Mouse (Mus musculus) forebrain, embryonic 16.5 days (tissue): ENCODE results near the gene Akap7. TPM values are rescaled to one million over a fixed set of nuclear protein-coding genes. Genes with fewer than 3 reads are reported as not detected.

ENCODE experiments used
- ATAC-seq: fragments of 200-750 bp; cut with Nextera tagmentation; 2 replicates; pipeline ENCODE4 v1.8.0; 2017; ENCODE audit warnings: mild to moderate bottlenecking, moderate library complexity
- H3K27ac ChIP-seq: fragments of 300-500 bp; sonication (generic); 2 replicates; pipeline ENCODE4 v1.5.1; 2014; ENCODE audit warnings: low read length, control low read depth
- H3K27me3 ChIP-seq: fragments of 300-500 bp; sonication (generic); replicated peaks from 2 replicates; pipeline ENCODE4 v1.6.1; 2014; ENCODE audit warnings: low read length; ENCODE audit not compliant: control insufficient read depth, insufficient read depth
- H3K36me3 ChIP-seq: fragments of 300-500 bp; sonication (generic); 2 replicates; pipeline ENCODE4 v1.6.1; 2014; ENCODE audit not compliant: control insufficient read depth, insufficient read depth
- H3K4me1 ChIP-seq: fragments of 300-500 bp; sonication (generic); replicated peaks from 2 replicates; pipeline ENCODE4 v1.6.1; 2014; ENCODE audit warnings: low read length; ENCODE audit not compliant: control insufficient read depth, insufficient read depth
- H3K4me2 ChIP-seq: fragments of 300-500 bp; sonication (generic); 2 replicates; pipeline ENCODE4 v1.6.1; 2014; ENCODE audit warnings: mild to moderate bottlenecking, low read length, control low read depth
- H3K4me3 ChIP-seq: fragments of 300-500 bp; sonication (generic); replicated peaks from 2 replicates; pipeline ENCODE4 v1.5.1; 2014; ENCODE audit warnings: mild to moderate bottlenecking, low read length, control low read depth
- H3K9ac ChIP-seq: fragments of 300-500 bp; sonication (generic); replicated peaks from 2 replicates; pipeline ENCODE4 v1.6.1; 2014; ENCODE audit warnings: low read depth, low read length, control low read depth
- H3K9me3 ChIP-seq: fragments of 300-500 bp; sonication (generic); 2 replicates; pipeline ENCODE4 v1.6.1; 2016; ENCODE audit warnings: low read length; ENCODE audit not compliant: control insufficient read depth
- WGBS: fragments of 180-500 bp; shearing (Covaris S2); extraction: QIAGEN DNeasy Blood & Tissue Kit; methylation state at CpG from one replicate; pipeline ENCODE4 v1.1.7; 2014; 5-methylcytosine and 5-hydroxymethylcytosine counted together
- polyA plus RNA-seq: library from polyadenylated mRNA; unstranded; fragments of >200 nt; fragmentation: Nextera tagmentation; extraction: Ambion mirVana; gene quantifications from 2 replicates; pipeline ENCODE4 v1.2.1, GENCODE M21; 2015

Akap7 gene
- polyA plus RNA-seq, 1 experiment from 2014 or later: 33.3 TPM

DNA sequence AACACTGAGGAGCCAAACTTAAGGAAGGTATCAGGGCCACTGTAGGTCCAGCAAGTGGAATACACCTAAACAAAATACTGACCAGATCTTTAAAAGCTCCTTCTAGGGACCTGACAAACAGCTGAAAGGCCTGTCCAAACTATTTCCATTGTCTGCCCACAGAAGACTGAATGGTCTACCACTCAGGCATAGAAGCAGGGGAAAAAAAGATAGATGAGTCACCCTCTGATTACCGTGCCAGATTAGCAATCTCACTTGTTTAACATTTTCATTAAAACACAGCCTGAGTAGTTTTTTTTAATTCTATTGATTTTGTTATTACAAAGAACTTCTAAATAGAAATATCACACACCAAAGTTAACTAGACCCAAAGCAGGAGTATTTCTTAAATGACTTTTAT, 33.9 kb downstream of the Akap7 start:
- Histone ChIP-seq H3K4me2 (no peak overlapping the region), H3K27ac (no peak overlapping the region), H3K4me3 (no peak overlapping the region), H3K9me3 (no peaks in the 10 kb centered on the region), H3K27me3 (no peaks in the 10 kb centered on the region), H3K36me3 (no peaks in the 10 kb centered on the region), H3K9ac (no peak overlapping the region), H3K4me1 (no peaks in the 10 kb centered on the region)
- no peak for ATAC-seq
- WGBS: 29% methylated on average over 1 of the region's 1 CpGs

DNA sequence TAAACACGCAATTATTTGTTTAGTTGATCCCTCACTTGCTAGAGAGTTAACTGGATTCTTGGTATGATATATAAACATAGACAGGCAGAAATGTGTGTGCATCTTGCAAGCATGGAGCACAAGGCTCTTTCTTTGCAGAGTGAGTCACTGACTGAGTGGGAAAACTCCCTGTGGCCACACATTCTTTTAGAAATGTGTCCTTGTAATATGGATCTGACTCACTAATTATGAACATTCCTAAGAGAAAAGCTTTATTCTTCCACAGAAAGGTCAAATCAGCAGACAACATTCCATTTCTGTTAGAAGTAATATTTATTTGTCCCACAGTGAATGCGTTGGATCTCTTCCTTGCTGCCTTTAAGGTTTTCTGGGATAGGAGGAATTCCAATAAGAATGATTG, 35.9 kb downstream of the Akap7 start:
- H3K36me3 ChIP-seq: no peaks in the 10 kb centered on the region
- no peak overlapping the region for H3K27ac ChIP-seq
- no peak overlapping the region for H3K9ac ChIP-seq
- H3K4me2 ChIP-seq: no peak overlapping the region
- H3K9me3 ChIP-seq: no peaks in the 10 kb centered on the region
- no peak overlapping the region for H3K4me3 ChIP-seq
- H3K4me1 ChIP-seq: no peaks in the 10 kb centered on the region
- H3K27me3 ChIP-seq: no peaks in the 10 kb centered on the region
- ATAC-seq: no peak
- WGBS: 92% methylated on average over 2 of the region's 2 CpGs

DNA sequence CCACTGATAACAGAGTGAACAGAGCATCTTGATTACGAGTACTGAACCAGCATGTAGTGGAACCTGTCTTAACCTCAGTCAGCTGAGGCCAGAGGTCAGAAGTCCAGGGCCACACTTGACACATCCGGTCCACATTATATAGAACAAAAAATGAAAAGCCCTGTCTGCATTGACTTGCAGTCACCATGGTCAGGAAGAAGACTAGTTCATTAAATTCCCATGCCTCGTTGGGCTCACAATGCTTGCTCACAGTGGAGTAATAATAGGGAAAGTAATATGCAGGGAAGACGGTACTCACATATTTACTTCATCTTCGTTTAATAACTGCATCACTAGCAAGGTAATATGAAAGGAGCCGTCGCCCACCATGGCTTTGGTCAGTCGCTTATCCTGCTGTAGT, 36.5 kb downstream of the Akap7 start:
- 76% methylated on average over 8 of the region's 8 CpGs for WGBS
- Histone ChIP-seq H3K4me1 (no peaks in the 10 kb centered on the region), H3K9ac (no peak overlapping the region), H3K27me3 (no peaks in the 10 kb centered on the region), H3K27ac (no peak overlapping the region), H3K4me2 (no peak overlapping the region), H3K4me3 (no peak overlapping the region), H3K9me3 (no peaks in the 10 kb centered on the region), H3K36me3 (no peaks in the 10 kb centered on the region)
- no peak for ATAC-seq

DNA sequence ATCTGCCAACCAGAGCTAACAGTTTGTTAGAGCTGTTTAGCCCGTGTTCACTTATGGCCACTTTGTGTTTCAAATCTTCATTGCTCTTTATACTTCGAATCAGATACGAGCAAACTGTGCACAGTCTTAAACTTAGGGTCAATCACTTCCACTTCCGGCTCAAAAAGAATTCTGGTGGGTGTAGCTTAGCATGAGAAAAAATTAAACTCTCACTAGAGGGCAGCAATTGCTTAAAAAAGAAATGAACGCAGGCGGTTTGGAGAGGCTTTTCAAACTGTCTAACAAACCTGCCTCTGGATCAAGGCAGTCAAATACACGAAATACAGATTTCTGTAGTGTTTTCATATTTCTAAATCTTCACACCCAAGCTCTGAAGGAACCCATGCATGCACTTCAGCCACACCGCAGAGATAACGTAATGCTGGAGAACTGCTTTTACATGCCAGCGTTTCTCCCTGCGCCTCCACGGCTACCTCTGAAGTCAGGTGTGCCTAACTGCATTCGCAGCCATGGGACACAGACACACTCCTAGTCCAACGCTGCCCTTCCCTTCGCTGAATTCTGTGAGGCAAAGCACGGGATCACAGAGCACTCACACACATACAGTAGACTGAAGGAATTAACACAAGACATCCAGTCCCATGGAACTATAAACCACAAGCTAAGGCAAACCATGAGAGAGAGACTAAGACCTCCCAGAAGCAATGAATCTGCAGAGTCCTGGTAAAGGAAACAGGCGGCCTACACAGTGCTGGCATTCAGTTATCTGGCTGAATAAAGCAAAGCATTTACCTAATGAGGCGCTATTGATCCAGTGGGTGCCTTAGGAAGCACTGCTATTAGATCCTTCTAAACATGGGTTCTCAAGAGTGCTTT, 39.0 kb downstream of the Akap7 start:
- WGBS: 50% methylated on average over 18 of the region's 18 CpGs
- H3K9me3 ChIP-seq: no peaks in the 10 kb centered on the region
- H3K36me3 ChIP-seq: no peaks in the 10 kb centered on the region
- peak; percentile 82 for ATAC-seq
- H3K9ac ChIP-seq: no peak overlapping the region
- H3K4me3 ChIP-seq: no peak overlapping the region
- H3K4me2 ChIP-seq: no peak overlapping the region
- no peak overlapping the region for H3K27ac ChIP-seq
- no peaks in the 10 kb centered on the region for H3K4me1 ChIP-seq
- H3K27me3 ChIP-seq: no peaks in the 10 kb centered on the region

DNA sequence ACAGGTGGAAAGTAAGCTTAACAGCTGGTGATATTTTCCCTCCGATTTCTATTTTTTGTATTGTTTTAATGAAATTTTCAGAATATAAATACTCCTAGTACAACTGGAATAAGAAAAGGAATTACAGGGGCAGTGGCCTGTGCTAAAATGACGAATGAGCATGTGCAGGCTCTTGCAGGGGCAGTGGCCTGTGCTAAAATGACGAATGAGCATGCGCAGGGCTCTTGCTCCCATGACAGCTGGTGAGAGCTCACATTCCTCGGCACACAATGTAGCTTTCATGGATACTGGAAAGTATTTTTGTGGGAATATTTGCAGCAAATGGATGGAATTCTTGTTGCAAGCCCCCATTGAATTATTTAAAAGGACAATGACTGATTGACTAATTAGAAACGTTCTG, 46.5 kb downstream of the Akap7 start:
- ATAC-seq: no peak
- no peaks in the 10 kb centered on the region for H3K36me3 ChIP-seq

DNA sequence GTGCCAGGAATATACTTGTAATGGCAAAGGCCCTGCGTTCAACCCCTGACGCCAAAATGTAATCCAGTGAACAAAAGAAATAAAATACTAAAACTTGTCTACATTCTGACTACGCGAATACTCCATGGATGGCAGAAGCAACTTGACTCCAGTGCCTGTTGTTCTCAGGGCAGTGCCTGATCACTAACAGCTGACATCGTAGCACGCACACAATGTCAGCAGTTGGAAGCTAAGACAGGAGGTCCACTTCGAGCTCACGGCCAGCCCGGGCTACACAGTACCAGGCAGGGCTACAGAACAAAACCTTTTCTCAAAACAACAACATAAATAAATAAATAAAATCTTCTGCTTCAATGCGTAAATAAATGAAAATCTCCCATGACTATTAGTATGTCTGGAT, 46.9 kb downstream of the Akap7 start:
- Histone ChIP-seq H3K9me3 (no peaks in the 10 kb centered on the region), H3K4me2 (no peak overlapping the region), H3K36me3 (no peaks in the 10 kb centered on the region), H3K4me1 (no peaks in the 10 kb centered on the region), H3K27me3 (no peaks in the 10 kb centered on the region), H3K27ac (no peak overlapping the region), H3K4me3 (no peak overlapping the region), H3K9ac (no peak overlapping the region)
- WGBS: 94% methylated on average over 10 of the region's 10 CpGs
- no peak for ATAC-seq

More for the DNA sequence above, 46.5 kb downstream of the Akap7 start:
- Histone ChIP-seq H3K4me1 (no peaks in the 10 kb centered on the region), H3K9me3 (no peaks in the 10 kb centered on the region), H3K9ac (no peak overlapping the region), H3K4me3 (no peak overlapping the region), H3K27me3 (no peaks in the 10 kb centered on the region), H3K4me2 (no peak overlapping the region), H3K27ac (no peak overlapping the region)
- 58% methylated on average over 6 of the region's 6 CpGs for WGBS

DNA sequence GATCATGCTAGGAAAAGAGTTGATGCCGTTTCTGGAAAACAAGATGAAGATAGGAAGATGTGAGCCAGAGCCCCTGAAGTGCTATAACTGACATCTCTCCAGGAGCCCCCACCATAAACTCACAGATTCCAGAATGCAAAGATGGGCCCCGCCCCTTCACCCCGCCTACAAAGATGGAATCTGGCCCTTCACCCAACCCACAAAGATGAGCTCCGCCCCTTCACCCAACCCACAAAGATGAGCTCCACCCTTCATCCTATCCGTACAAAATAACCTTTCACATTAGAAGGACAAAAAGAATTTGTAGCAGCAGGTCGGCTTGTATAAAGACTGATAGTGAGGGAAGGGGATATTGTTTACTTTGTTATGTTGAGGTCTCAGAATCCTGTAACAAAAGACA, 49.5 kb downstream of the Akap7 start:
- no peaks in the 10 kb centered on the region for H3K9me3 ChIP-seq
- no peaks in the 10 kb centered on the region for H3K36me3 ChIP-seq
- no peak for ATAC-seq
- H3K27ac ChIP-seq: no peak overlapping the region
- no peak overlapping the region for H3K4me2 ChIP-seq
- 82% methylated on average over 6 of the region's 6 CpGs for WGBS
- H3K27me3 ChIP-seq: no peaks in the 10 kb centered on the region
- H3K4me3 ChIP-seq: no peak overlapping the region
- H3K9ac ChIP-seq: no peak overlapping the region
- H3K4me1 ChIP-seq: no peaks in the 10 kb centered on the region

DNA sequence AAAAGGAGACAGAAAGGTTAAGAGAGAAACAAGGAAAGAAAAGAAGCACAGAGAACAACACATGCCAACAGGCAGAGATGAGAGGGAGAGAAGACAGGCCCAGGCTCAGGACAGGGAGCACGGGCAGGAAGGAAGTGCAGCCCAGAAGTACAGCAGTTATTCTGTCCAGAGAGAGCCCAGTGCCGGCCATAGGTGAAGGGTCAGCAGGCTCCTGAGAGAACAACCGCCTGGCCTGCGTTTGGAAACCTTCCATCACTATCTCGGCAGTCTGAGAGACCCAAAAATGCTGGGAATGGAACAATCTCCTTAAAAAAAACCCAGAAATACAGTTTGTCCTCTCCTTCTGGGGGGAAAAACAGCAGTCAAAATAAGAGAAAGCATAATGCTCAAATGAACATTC, 50.2 kb downstream of the Akap7 start:
- H3K4me2 ChIP-seq: no peak overlapping the region
- WGBS: 89% methylated on average over 5 of the region's 5 CpGs

DNA sequence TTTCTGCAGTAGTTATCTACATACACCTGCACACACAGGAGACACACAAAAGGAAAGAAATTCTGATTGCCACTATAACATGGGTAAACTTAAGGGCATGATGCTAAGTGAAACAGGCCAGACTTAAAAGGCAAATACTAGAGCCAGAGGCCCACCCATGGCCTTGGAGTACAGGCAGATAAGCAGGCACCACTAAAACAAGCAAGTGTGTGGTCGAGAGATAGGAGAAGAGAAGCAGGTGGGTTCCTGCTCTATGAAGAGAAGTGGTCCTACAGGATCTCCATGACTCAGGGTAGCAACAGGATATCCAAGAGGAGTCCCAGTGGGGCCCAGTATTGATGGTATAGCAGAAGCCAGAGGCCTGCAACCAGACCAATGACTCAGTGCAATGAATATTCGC, 54.2 kb downstream of the Akap7 start:
- no peaks in the 10 kb centered on the region for H3K27me3 ChIP-seq
- H3K27ac ChIP-seq: no peak overlapping the region
- H3K36me3 ChIP-seq: no peaks in the 10 kb centered on the region
- H3K4me1 ChIP-seq: no peaks in the 10 kb centered on the region
- ATAC-seq: no peak
- no peak overlapping the region for H3K9ac ChIP-seq
- H3K4me2 ChIP-seq: no peak overlapping the region
- 89% methylated on average over 2 of the region's 2 CpGs for WGBS
- H3K4me3 ChIP-seq: no peak overlapping the region
- H3K9me3 ChIP-seq: no peaks in the 10 kb centered on the region

More for the DNA sequence above, 50.2 kb downstream of the Akap7 start:
- no peaks in the 10 kb centered on the region for H3K9me3 ChIP-seq
- no peak overlapping the region for H3K27ac ChIP-seq
- no peak for ATAC-seq
- no peak overlapping the region for H3K9ac ChIP-seq
- no peaks in the 10 kb centered on the region for H3K27me3 ChIP-seq
- no peak overlapping the region for H3K4me3 ChIP-seq
- H3K36me3 ChIP-seq: no peaks in the 10 kb centered on the region
- no peaks in the 10 kb centered on the region for H3K4me1 ChIP-seq

DNA sequence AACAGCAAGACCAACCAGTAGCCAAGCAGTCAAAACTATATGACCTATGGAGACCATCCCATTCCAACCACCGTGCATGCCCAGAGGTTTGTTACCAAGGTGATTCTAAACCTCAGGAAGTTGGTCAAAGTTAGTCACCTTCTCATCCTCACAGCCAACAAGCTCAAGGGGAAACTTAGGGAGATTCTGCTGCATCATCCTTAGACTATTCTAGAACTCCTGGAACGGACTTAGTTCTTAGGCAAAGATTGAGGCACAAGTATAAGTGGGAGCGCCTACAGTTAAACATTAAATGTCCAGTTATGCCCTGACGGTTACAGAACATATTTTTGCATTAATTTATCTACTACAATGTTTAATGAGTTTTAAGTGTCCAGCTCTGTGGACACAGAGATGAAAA, 54.7 kb downstream of the Akap7 start:
- H3K9me3 ChIP-seq: no peaks in the 10 kb centered on the region
- H3K27me3 ChIP-seq: no peaks in the 10 kb centered on the region
- WGBS: 96% methylated on average over 4 of the region's 4 CpGs
- H3K4me2 ChIP-seq: no peak overlapping the region
- ATAC-seq: no peak
- no peaks in the 10 kb centered on the region for H3K36me3 ChIP-seq
- H3K27ac ChIP-seq: no peak overlapping the region
- no peak overlapping the region for H3K9ac ChIP-seq
- no peak overlapping the region for H3K4me3 ChIP-seq
- no peaks in the 10 kb centered on the region for H3K4me1 ChIP-seq
